Mouse (Mus musculus) thymus, postnatal 25 days (tissue): ENCODE results near the gene Nek1.

Experiments
- DNase-seq: peaks from one replicate; pipeline ENCODE4 v3.0.0; 2022

Nek1 gene

GRCm38 (mm10) chr8:61162186-61162566, 169.2 kb downstream of the Nek1 start:
- no peak for DNase-seq

GRCm38 (mm10) chr8:61171546-61171945, 178.6 kb downstream of the Nek1 start:
- DNase-seq, result no peak

- DNase-seq, result no peak
Observed at GRCm38 (mm10) chr8:61173921-61174492, 181.0 kb downstream of the Nek1 start.

- DNase-seq, result no peak
Observed at GRCm38 (mm10) chr8:61175876-61176275, 182.9 kb downstream of the Nek1 start.

GRCm38 (mm10) chr8:61177680-61178593, 184.9 kb downstream of the Nek1 start:
- DNase-seq, result no peak

GRCm38 (mm10) chr8:61178594-61179140, 185.7 kb downstream of the Nek1 start:
- no peak for DNase-seq
